Mouse (Mus musculus): ENCODE measurements around the gene Desi1. TPM values are rescaled to one million over a fixed set of nuclear protein-coding genes. Genes with fewer than 3 reads are reported as not detected.
A peak's percentile ranks its signal among the peaks of the same experiment; 100 is the strongest.

Gene Desi1
- polyA plus RNA-seq, 1 experiment: 199 TPM

GRCm38 (mm10) chr15:81961078-81961451 lies 72.6 kb downstream of the Desi1 start:
- TF ChIP-seq POLR2A (IDR thresholded peaks at IDR 0.05; ENCODE audit: control insufficient read depth, extremely low read depth, insufficient read depth, low read length, poor library complexity) (no peak), CTCF (IDR thresholded peaks at IDR 0.05; ENCODE audit: borderline replicate concordance, control insufficient read depth, extremely low read depth, insufficient read depth, low read length, poor library complexity) (no peak)
- Histone ChIP-seq H3K27ac (ENCODE audit: control insufficient read depth, insufficient read depth, low read length) (peak overlapping the region; percentile 20; the same call in 1 of the 2 replicates), H3K4me3 (ENCODE audit: control insufficient read depth, insufficient read depth, low read length) (peak overlapping the region; percentile 46), H3K27me3 (ENCODE audit: control insufficient read depth, insufficient read depth, low read length) (no peaks in the 10 kb centered on the region), H3K4me1 (replicated peaks; ENCODE audit: control insufficient read depth, insufficient read depth, low read length) (peaks cover 5% of the 10 kb centered on the region; the same call in 1 of the 2 replicates), H3K36me3 (ENCODE audit: control insufficient read depth, insufficient read depth, low read length) (no peaks in the 10 kb centered on the region)
- WGBS: under 1% methylated on average over 8 of the region's 8 CpGs
- DNase-seq: no peak

DNA sequence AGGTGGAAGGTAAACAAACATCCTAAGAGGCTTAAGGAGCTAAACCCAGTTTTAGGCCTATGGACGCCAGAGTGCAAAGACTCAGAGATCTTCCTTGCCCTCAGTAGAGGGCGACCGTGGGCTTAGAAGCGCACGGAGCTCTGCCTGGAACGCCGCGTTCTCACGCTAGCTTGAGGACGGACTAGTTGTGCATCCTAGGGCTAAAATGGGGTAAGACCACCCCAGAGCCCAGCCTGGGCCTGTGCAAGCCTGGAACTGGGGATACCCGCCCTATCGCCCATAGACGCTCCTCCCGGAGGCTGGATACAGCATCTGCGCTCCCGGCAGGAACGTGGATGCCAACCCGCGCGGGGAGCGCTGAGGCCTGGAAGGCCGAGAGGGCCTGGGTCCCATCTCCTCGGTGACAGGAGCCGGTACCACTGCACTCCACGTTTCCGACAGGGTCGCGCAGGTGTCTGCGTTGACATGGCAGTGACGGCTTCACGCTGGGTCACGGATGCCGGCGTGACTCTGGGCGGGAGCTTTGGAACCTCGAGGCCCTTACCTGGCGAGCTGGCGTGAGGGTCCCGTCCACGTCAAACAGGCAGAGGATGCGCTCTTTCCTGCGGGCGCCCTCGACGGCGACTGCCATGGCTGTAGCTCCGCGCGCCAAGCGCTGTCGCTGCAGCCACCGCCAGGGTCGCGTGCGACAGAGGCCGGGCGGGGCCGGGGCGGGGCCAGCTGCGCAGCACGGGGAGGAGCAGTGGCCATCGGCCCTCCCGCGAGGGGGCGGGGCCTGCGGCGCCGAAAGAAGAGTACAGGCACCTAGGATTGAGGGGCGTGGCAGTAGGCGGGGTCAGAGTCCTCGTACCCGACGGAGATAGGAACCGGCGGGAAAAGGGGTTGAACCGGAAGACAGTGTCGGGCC lies 73.2 kb downstream of the Desi1 start, which contains the start of gene Pmm1:
Gene Pmm1, minus strand, starts transcription at position 760 of the 907 bp plus-strand sequence.
- no peaks in the 10 kb centered on the region for H3K27me3 ChIP-seq (ENCODE audit: control insufficient read depth, insufficient read depth, low read length)
- DNase-seq: peak; percentile 100
- TF ChIP-seq POLR2A (IDR thresholded peaks at IDR 0.05; ENCODE audit: control insufficient read depth, extremely low read depth, insufficient read depth, low read length, poor library complexity): peak; percentile 31; the same call in 1 of the 2 replicates
- TF ChIP-seq CTCF (IDR thresholded peaks at IDR 0.05; ENCODE audit: borderline replicate concordance, control insufficient read depth, extremely low read depth, insufficient read depth, low read length, poor library complexity): peak; percentile 86
- WGBS: under 1% methylated on average over 77 of the region's 77 CpGs
- peak within 1 kb of the TSS; percentile 30 for H3K27ac ChIP-seq (ENCODE audit: control insufficient read depth, insufficient read depth, low read length)
- peaks cover 5% of the 10 kb centered on the region for H3K36me3 ChIP-seq (ENCODE audit: control insufficient read depth, insufficient read depth, low read length)
- H3K4me1 ChIP-seq (replicated peaks; ENCODE audit: control insufficient read depth, insufficient read depth, low read length): peaks cover 5% of the 10 kb centered on the region; the same call in 1 of the 2 replicates
- peak within 1 kb of the TSS; percentile 59 for H3K4me3 ChIP-seq (ENCODE audit: control insufficient read depth, insufficient read depth, low read length)

- Histone ChIP-seq H3K4me3 (ENCODE audit: control insufficient read depth, insufficient read depth, low read length) (no peak overlapping the region), H3K4me1 (replicated peaks; ENCODE audit: control insufficient read depth, insufficient read depth, low read length) (peaks cover 5% of the 10 kb centered on the region; the same call in 1 of the 2 replicates), H3K36me3 (ENCODE audit: control insufficient read depth, insufficient read depth, low read length) (peaks cover 14% of the 10 kb centered on the region), H3K27ac (ENCODE audit: control insufficient read depth, insufficient read depth, low read length) (no peak overlapping the region), H3K27me3 (ENCODE audit: control insufficient read depth, insufficient read depth, low read length) (no peaks in the 10 kb centered on the region)
- DNase-seq: no peak
- 96% methylated on average over 3 of the region's 3 CpGs for WGBS
- TF ChIP-seq CTCF (IDR thresholded peaks at IDR 0.05; ENCODE audit: borderline replicate concordance, control insufficient read depth, extremely low read depth, insufficient read depth, low read length, poor library complexity) (no peak), POLR2A (IDR thresholded peaks at IDR 0.05; ENCODE audit: control insufficient read depth, extremely low read depth, insufficient read depth, low read length, poor library complexity) (no peak)
Measured at GRCm38 (mm10) chr15:81958906-81959305, 74.8 kb downstream of the Desi1 start.

GRCm38 (mm10) chr15:81957598-81957997 lies 76.1 kb downstream of the Desi1 start:
- no peak for DNase-seq
- H3K4me3 ChIP-seq (ENCODE audit: control insufficient read depth, insufficient read depth, low read length): no peak overlapping the region
- H3K27me3 ChIP-seq (ENCODE audit: control insufficient read depth, insufficient read depth, low read length): no peaks in the 10 kb centered on the region
- WGBS: 95% methylated on average over 11 of the region's 11 CpGs
- H3K36me3 ChIP-seq (ENCODE audit: control insufficient read depth, insufficient read depth, low read length): peaks cover 18% of the 10 kb centered on the region
- TF ChIP-seq CTCF (IDR thresholded peaks at IDR 0.05; ENCODE audit: borderline replicate concordance, control insufficient read depth, extremely low read depth, insufficient read depth, low read length, poor library complexity) (no peak), POLR2A (IDR thresholded peaks at IDR 0.05; ENCODE audit: control insufficient read depth, extremely low read depth, insufficient read depth, low read length, poor library complexity) (no peak)
- no peak overlapping the region for H3K27ac ChIP-seq (ENCODE audit: control insufficient read depth, insufficient read depth, low read length)
- peaks cover 5% of the 10 kb centered on the region; the same call in 1 of the 2 replicates for H3K4me1 ChIP-seq (replicated peaks; ENCODE audit: control insufficient read depth, insufficient read depth, low read length)

- Histone ChIP-seq H3K4me1 (replicated peaks; ENCODE audit: control insufficient read depth, insufficient read depth, low read length) (peaks cover 4% of the 10 kb centered on the region; the same call in 1 of the 2 replicates), H3K27ac (ENCODE audit: control insufficient read depth, insufficient read depth, low read length) (no peak overlapping the region), H3K36me3 (ENCODE audit: control insufficient read depth, insufficient read depth, low read length) (peaks cover 21% of the 10 kb centered on the region), H3K27me3 (ENCODE audit: control insufficient read depth, insufficient read depth, low read length) (no peaks in the 10 kb centered on the region), H3K4me3 (ENCODE audit: control insufficient read depth, insufficient read depth, low read length) (no peak overlapping the region)
- DNase-seq: peak; percentile 66
- no peak for TF ChIP-seq POLR2A (IDR thresholded peaks at IDR 0.05; ENCODE audit: control insufficient read depth, extremely low read depth, insufficient read depth, low read length, poor library complexity)
- peak; percentile 94 for TF ChIP-seq CTCF (IDR thresholded peaks at IDR 0.05; ENCODE audit: borderline replicate concordance, control insufficient read depth, extremely low read depth, insufficient read depth, low read length, poor library complexity)
- 75% methylated on average over 8 of the region's 8 CpGs for WGBS
Measured at GRCm38 (mm10) chr15:81956457-81956856, 77.2 kb downstream of the Desi1 start.

DNA sequence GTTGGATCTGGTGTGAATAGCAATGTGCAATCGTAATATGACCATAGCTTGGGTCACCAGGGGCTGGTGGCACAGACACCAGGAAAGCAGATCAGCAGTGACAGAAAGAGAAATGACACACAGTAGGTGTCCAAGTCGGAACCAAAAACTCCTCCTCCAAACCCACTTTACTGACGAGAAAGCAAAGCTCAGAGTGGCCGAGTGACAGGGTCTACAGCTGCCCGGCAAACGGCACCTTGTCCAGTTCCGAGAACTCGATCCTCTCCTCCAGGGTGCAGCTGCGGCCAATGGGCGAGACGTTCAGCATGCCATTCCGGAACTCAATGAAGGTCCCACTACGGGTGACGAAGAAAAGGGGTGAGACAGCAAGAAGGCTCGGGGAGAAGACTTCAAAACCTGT lies 78.2 kb downstream of the Desi1 start:
- H3K36me3 ChIP-seq (ENCODE audit: control insufficient read depth, insufficient read depth, low read length): peaks cover 21% of the 10 kb centered on the region
- 97% methylated on average over 15 of the region's 15 CpGs for WGBS
- TF ChIP-seq POLR2A (IDR thresholded peaks at IDR 0.05; ENCODE audit: control insufficient read depth, extremely low read depth, insufficient read depth, low read length, poor library complexity) (no peak), CTCF (IDR thresholded peaks at IDR 0.05; ENCODE audit: borderline replicate concordance, control insufficient read depth, extremely low read depth, insufficient read depth, low read length, poor library complexity) (no peak)
- no peak overlapping the region for H3K27ac ChIP-seq (ENCODE audit: control insufficient read depth, insufficient read depth, low read length)
- no peaks in the 10 kb centered on the region for H3K27me3 ChIP-seq (ENCODE audit: control insufficient read depth, insufficient read depth, low read length)
- H3K4me1 ChIP-seq (replicated peaks; ENCODE audit: control insufficient read depth, insufficient read depth, low read length): peaks cover 3% of the 10 kb centered on the region; the same call in 1 of the 2 replicates
- DNase-seq: no peak
- H3K4me3 ChIP-seq (ENCODE audit: control insufficient read depth, insufficient read depth, low read length): no peak overlapping the region

All from thymus, adult 2 months (tissue).